Mouse (Mus musculus): ENCODE data around the gene Gmds. TPM values are rescaled to one million over a fixed set of nuclear protein-coding genes. Genes with fewer than 3 reads are reported as not detected.
A peak's percentile ranks its signal among the peaks of the same experiment; 100 is the strongest.

Gene Gmds
- total RNA-seq (2021): 1 to 10 TPM; 1.5 to 2.1 TPM
- long read RNA-seq, experiment 1, partial matches to known transcripts: 0 of 2 reads
- long read RNA-seq, experiment 1, other reads (novel, unspliced or antisense): 0 of 2 reads
- long read RNA-seq, experiment 2, partial matches to known transcripts: 0 of 4 reads
- long read RNA-seq, experiment 2, other reads (novel, unspliced or antisense): 1 of 4 reads

GRCm38 (mm10) chr13:32338513-32339365 lies at the start of gene Gmds:
Gmds (minus strand) TSS chr13:32338740.
- peak; percentile 92 for DNase-seq (ENCODE audit: low spot score)

DNA sequence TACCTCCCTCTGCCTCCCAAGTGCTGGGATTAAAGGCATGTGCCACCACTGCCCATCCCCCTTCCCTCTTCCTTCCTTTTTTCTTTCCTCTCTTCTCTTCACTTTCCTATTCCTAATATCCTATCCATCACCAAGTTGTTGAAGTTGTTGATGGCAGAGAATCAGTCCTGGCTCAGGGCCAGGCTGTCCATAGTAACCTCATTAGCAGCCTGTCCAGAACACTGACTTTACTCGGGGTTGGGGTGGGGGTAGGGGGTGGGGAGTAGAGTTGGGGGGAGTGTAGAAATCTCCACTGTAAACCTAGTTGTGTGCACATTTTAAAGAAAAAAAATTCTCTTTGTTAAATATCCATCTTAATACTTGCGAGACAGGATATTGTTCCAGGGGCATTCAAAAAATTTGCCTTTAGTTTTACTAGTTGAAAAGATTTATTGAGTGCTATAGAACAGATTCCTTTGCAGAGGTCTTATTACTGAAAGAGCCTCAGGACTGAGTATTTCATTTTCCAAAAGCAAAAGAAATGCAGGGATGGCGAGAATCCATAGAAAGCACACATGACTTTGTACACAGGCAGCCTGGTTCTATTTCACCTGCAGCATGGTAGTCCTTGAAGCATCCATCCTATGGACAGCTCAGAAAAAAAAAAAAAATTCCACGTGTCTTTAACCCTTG lies 47.0 kb upstream of the Gmds start:
- no peak for DNase-seq (ENCODE audit: low spot score)

DNA sequence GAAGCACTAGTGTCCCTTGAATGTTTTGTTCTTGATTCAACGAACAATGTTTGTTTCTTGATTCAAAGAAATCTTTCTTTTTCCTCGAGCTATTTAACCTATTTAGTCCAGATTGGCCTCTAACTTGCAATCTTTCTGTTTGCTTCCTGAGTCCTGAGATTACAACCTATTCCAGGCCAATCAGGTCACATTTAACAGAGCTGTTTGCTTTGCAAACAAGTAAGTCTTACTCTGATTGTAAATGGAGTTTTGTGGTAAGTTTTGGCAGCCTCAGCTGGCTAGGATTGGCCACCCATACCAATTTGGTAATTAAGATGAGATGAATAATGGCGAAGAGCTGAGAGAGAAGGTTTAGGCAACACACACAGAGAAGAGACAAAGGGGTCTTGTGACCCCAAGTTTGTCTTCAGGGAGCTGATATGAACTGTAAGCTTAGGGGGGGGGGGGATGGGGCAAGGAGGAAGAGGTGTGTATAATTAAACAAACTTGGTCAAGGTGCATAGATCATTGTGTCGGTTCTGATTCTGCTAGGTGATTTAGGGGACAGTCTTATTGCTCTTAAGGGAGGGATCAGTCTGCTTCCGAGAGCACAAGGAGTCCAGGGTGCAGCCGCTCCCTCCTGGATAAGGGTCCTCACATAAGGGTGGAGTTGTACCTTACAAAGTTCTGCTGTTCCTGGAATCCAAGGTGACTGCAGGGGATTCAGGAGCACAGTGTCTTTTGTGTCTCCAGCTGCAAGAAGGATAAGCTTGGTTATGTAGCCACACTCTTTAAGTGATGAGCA lies 43.9 kb upstream of the Gmds start:
- no peak for DNase-seq (ENCODE audit: low spot score)

DNA sequence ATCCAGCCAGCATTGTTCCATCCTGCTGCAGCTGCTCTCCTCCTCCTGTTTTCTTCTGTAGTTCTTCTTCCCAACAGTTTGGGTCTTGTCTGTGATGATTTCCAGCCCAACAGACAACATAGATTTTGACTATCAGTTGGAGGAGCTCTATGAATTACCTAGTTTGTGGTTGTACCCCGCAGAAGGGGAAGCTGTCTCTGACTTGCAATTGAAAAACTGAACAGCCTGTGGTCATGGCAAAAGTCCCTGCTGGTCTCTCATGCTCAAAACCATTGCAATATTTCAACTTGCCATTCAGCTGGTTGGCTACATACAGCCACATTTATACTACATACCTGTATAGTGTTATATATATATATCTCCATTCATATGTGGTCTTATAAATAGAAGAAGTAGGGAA lies 40.1 kb upstream of the Gmds start:
- DNase-seq (ENCODE audit: low spot score): no peak

- no peak for DNase-seq (ENCODE audit: low spot score)
These were observed 34.0 kb upstream of the Gmds start for GRCm38 (mm10) chr13:32372531-32372883.

GRCm38 (mm10) chr13:32371874-32372530 lies 33.5 kb upstream of the Gmds start:
- no peak for DNase-seq (ENCODE audit: low spot score)

DNA sequence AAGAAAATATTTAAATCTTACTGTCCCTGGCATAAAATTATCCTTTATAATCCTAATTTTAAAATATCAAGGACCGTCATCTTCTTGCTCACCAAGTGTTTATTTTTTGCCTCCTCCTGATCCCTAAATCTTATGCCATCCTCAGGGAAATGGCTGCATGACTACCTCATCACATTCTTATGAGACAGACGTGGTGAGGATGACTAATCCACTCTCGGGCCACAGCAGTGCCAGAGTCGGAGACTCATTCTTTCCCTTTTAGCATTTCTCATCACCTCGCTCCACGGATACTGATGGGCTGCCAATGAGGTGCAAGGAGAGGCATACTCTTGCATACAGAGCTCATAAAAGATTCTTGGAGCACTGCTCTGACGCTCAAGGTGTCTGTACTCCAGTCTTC lies 32.2 kb upstream of the Gmds start:
- peak; percentile 30 for DNase-seq (ENCODE audit: low spot score)

GRCm38 (mm10) chr13:32370135-32370534 lies 31.6 kb upstream of the Gmds start:
- DNase-seq (ENCODE audit: low spot score): peak; percentile 4

- DNase-seq (ENCODE audit: low spot score): no peak
These were observed 616 bp downstream of the Gmds start for GRCm38 (mm10) chr13:32337735-32338512.

- no peak for DNase-seq (ENCODE audit: low spot score)
These were observed 20.2 kb downstream of the Gmds start for GRCm38 (mm10) chr13:32318309-32318708.

DNA sequence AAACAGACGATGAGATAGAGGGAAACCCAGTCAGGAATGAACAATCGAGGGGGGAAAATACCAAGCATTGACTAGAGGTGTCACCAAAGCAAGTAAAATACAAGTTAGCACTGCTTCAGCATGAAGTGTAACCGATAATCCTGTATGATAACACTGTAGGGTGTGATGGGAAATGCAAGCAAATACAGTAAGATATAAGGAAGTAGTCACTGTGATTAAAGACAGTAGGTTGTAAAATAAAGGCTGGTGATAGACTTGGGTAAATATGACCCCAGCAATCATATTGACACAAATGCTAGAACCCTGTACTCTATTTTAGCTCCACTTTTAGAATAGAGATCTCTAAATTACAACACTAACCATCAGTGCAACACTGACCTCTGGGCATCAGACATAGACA lies 21.2 kb downstream of the Gmds start:
- DNase-seq (ENCODE audit: low spot score): no peak

- peak; percentile 69 for DNase-seq (ENCODE audit: low spot score)
These were observed 25.9 kb downstream of the Gmds start for GRCm38 (mm10) chr13:32312663-32313062.

DNA sequence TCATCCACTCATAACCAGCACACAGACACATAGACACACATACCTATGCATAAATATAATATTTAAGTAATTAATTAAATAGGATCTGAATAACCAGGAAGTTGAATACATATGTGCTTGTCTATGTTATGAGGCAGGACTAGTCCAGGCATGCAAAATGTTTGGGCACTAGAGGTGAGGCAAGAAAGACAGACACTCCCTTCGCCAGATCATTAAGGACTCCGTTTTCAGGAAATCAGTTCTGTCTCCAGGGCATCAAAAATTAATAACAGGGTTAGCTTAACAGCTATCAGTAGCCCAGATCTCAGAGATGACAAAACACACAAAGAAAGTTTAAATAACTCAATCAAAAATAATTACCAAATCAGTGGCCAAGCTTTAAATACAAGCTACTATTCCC lies 27.1 kb downstream of the Gmds start:
- no peak for DNase-seq (ENCODE audit: low spot score)

- peak; percentile 2 for DNase-seq (ENCODE audit: low spot score)
These were observed 40.1 kb downstream of the Gmds start for GRCm38 (mm10) chr13:32298456-32298855.

DNA sequence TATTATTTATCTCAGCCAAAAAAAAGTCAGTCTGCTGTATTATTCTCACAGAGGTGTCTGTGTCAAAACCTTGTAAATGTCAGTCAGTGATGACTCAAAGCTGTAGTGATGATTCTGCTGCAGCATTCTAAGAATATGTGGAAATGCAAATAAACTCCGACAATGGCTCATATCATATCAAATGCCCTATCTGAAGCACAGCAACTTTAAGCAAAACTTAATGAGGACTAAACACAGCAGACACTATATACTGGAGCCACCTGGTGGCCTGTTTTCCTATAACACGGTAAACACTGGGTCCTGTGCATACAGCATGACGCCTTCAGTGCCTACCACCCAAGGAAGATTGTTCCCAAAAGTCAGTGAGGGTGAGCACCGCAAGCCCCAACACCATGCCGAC lies 41.1 kb downstream of the Gmds start:
- peak; percentile 12 for DNase-seq (ENCODE audit: low spot score)

DNA sequence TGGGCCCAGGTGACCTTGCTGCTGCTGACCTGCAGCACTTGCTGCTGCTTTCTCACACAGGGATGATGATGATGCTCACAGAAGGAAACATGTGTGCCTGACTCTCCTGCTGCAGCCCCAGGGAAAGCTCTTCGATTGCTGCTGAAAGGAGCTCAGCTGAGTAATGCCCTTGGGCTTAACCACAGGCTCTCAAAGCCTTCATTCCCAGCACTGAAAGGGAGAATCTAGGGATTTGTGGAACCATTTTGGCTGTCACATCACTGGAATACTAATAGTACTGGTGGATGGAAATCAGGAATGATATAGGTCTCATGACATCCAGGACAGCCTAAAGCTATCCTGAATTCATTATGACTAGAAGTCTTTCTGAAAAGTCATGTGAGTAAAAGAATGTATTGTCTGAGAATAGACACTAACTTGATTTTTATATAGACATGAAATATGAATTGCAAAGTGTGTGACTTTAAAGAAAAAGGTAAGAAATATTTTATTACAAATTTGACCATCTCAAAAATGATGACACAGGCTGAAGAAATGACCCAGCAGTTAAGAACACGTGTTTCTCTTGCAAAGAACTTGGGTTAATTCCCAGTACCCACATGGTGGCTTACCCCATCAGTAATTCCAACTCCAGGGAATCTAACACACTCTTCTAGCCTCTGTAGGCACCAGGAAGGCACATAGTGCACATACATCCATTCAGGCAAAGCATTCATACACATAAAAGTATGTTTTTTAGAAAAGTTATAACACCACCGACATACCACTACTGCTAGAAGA lies 43.9 kb downstream of the Gmds start:
- DNase-seq (ENCODE audit: low spot score): no peak

DNA sequence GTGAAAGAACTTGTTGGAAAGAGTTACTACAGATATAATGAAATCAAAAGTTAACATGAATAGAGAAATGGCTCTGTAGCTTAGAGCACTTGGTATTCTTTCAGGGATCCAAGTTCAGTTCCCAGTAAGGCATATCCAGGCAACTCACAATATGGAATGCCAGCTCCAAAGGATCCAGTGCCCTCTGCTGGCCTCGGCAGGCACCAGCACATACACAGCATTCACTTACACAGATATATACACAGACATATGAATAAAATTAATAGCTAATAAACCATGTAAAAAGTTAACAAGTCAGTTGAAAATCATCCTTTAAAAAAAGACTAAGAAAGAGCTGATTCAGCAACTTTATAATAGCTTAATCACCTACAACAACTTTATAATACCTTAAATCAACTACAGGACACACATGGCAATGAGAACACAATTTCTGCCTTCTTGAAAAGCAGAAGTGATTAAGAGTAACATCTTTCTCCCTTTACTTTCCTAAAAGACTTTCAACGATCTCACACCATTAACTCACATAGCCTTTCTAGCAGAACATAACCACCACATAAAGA lies 65.5 kb downstream of the Gmds start:
- DNase-seq (ENCODE audit: low spot score): no peak

DNA sequence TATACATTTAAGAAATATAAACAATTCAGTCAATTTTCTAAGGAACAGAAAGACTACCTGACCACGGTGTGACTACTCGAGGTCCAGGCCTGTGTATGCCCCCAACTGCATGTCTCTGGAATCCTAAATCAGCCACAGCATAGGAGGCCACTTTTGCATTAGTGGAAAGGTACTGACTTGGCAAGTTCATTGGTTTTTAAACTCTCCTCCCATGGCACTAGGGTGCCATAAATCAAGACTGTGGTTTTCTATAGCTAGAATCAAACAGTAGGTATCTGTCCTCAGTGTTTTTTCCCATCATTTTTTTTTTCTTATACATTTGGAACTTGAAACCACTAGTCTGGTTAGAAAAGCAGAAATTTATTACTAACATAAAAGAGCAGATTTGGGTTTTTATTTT lies 68.8 kb downstream of the Gmds start:
- DNase-seq (ENCODE audit: low spot score): no peak

- DNase-seq (ENCODE audit: low spot score): no peak
These were observed 69.3 kb downstream of the Gmds start for GRCm38 (mm10) chr13:32269261-32269660.
